Mouse (Mus musculus): ENCODE results near the gene Bcl2l1.

The Bcl2l1 gene

DNA sequence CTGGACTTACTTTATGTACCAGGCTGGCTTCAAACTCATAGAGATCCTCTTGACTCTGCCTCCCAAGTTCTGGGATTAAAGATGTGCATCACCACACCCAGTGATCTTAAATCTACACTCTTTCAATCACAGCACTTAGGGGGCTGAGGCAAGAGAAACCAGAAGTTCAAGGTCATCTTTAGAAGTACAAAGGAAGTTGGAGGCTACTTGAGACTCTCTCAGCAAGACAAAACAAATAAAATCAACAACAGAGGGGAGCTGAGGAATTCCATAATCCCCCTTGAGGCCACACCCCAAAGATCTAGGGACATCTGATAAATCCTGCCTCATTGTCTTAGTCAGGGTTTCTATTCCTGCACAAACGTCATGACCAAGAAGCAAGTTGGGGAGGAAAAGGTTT lies 59.3 kb downstream of the Bcl2l1 start:
- DNase-seq (ENCODE audit: low spot score), result no peak

DNA sequence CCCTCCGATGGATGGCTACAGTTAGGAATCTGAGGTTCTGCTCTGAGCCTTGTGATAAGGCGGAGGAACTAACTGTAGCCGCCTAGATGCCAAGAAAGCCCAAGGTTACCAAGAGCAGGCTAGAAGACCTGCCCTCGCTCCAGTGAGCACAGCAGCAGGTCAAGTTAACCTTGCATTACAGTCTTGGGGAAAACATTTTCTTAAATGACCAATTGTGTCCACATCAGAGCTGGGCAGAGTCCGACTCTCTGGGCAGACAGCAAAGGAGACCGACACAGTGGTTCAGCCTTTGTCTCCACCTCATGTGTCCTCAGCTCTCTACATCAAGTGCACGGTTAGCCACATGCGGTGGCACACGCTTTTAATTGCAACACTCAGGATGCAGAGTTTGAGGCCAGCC lies 60.0 kb downstream of the Bcl2l1 start:
- no peak for DNase-seq (ENCODE audit: low spot score)

DNA sequence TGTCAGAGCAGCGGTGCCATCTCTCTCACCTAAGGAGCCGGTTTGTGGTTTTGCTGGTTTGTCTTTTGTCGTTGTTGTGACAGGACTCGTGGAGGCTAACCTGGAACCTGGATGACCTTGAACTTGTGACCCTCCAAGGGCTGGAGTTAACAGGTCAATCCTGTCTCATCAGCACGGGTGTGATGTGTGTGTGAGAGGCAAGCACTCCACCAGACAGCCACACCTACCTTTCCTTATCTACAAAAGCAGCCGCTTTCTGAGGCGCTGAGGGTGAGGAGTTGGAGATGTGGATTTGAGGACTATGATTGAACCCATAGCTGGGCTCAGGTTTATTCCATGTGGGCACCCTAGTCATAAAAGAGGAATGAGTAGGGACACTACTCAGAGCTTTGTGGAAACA lies 61.9 kb downstream of the Bcl2l1 start:
- DNase-seq (ENCODE audit: low spot score), result no peak

DNA sequence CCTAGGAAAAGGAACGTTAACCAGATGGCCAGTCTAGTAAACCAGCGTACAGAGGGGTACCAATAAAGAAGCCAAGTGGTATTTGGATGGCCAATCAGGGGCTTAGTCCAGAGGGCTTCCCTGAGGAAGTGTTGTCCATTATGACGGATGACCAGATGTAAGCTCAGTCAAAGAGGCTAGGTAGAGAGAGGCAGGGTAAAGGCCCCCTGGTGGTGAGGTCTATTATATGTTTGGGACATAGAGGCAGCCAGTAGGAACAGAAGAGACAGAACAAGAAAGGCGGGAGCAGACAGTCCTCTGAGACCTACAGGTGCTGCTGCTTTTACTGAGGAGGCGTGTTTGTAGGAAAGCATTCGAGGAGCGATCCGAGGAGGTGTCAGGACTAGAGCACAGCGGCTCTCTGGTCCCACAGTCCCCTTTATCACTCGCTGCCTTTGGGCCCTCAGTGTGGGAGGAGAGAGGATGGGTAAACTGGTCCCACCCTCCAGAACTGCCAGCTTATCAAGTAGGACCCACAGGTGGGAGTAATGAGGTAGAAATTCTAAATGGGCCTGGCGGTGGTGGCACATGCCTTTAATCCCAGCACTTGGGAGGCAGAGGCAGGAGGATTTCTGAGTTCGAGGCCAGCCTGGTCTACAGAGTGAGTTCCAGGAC lies 63.8 kb downstream of the Bcl2l1 start:
- DNase-seq (ENCODE audit: low spot score), result peak; percentile 66

DNA sequence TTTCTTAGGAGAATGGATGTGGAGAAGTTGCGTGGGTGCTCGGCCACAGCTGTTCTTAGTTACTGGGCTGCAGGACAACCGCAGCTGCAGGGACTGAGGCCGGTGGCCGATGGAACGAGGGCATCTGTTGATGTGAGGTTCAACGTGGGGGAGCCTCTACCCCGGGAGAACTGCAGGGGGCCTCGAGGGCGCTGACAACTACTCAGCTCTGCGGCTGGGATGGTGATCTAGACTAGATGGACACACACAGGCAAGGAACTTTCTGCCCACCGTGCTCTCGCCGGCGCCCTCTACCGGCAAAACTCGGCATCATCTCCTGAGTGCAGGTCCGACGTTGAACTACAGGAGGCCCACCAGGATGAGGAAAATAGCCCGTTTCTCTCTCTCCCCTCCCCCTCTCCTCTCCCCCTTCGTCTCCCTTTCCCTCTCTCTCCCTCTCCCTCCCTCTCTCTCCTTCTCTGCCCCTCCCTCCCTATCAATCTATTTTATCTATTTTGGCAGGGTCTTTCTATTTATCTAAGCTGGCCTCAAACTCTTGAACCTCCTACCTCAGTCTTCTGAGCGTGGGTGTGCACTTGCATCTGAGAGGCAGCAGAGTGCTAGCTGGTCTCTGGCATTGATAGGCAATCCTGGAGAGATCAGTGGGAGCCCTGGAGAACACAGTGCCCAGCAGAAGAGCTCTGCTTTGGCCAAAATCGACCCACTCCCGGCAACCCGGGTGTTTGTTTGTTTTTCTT lies 65.0 kb downstream of the Bcl2l1 start:
- DNase-seq (ENCODE audit: low spot score), result peak; percentile 92

DNA sequence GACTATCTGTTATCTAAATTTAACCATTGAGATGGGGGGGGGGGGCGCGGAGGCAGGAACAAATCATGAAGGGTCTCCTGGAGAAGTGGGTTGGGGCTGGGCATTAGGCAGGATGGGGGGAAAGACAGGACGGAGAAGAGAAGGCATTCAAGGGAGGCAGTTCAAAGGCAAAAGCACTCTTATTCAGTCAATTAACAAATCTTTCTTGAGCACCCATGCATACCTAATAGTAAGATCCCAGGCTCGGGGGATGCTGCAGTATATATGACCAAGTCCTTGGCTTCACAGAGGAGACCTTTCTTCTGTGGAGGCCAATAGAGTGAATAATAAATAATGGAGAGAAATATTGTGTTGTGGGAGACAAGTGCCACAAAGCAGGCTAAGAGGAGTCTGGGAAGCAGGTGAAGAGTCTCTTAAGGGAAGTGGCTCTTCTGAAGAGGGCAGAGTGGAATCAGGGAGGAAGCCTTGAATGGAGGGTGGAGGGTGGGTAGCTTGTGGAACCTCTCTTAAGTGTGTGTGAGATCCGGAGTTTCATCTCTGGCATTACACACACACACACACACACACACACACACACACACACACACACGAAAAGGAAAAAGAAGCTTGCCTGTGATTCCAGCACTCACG lies 66.4 kb downstream of the Bcl2l1 start:
- no peak for DNase-seq (ENCODE audit: low spot score)

DNA sequence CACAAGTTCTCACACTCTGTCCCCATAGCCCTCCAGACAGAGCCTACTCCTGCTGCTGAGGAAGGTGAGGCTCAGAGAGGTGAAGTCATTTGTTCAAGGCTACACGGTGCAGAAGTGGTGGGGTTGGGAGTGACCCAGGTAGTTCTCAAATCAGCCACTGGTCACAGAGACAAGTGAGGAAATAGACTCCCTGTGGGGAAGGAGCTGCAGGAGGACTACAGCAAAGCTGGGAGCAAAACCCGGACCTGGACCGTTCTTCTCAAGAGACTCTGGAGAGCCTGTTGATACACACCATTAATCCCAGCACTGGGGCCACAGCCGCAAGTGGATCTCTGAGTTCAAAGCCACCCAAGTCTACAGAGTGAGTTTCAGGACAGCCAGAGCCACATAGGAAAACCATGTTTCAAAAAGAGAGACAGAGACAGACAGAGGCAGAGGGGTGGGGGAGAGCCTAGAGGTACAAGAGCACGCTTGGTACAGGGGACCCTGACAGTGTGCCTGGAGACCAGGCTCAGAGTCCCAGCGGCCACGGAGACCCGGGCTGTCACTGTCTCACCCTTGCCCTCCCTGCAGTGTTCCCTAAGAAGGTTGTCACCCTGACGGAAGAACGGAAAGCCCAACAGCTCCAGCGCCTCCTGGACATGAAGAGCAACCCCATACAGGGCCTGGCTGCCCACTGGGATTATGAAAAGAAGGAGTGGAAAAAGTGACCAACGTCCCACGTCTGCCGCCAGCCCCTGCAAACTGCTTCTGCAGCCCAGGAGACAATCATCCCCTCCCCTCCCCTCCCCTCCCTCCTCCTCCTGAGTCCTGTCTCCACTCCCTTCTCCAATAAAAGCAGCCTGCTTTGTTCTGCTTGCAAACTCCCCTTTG lies 67.1 kb downstream of the Bcl2l1 start:
- DNase-seq (ENCODE audit: low spot score), result no peak

DNA sequence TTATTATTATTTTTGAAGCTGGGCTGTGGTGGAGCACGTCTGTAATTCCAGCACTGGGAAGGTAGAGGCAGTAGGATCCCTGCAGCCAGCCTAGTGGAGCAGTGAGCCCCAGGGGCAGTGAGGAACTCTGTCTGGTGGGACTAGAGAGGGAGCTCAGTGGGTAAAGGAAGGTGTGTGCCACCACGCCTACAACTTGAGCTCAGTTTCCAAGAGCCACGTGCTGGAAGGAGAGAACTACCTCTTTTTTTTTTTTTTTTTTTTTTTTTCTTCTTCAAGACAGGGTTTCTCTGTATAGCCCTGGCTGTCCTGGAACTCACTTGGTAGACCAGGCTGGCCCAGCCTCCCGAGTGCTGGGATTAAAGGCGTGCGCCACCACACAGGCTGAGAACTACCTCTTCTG lies 68.2 kb downstream of the Bcl2l1 start:
- DNase-seq (ENCODE audit: low spot score), result no peak

DNA sequence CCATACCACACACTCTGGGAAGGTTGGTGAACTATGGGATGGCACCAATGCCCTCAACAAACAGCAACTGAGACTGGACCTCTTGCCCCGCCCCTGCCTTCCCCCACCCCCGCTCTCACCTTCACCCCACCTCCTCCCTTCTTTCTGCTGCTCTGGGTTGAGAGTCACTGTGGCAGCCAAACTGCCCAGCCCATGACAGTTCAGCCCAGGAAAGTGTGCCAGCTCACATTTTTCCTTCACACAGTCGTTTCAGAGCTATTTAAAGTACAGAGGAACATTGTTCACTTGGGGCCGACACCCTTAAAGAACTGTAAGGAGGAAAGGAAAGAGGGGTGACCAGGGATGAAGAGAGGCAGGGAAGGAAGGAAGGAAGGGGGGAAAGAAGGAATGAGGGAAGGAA lies 73.2 kb downstream of the Bcl2l1 start:
- no peak for DNase-seq (ENCODE audit: low spot score)

DNA sequence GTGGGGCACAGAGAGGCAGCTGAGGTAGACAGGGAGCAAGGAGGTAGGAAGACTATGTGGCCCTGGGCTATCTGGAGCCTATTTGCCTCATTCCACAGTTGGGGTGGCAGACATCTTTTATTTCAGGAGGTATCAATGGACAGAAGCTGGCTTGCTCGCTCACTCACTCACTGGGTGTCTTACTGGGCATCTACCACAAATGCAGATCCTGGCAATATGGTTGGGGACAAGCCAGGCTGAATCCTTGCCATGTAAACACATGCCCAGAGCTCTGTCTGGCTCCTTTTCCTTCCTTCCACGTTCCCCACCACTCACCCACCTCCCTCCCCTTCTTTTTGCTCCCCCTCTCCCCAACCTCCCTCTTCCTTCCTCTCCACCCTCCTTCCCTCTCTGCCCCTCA lies 74.0 kb downstream of the Bcl2l1 start:
- DNase-seq (ENCODE audit: low spot score), result no peak

DNA sequence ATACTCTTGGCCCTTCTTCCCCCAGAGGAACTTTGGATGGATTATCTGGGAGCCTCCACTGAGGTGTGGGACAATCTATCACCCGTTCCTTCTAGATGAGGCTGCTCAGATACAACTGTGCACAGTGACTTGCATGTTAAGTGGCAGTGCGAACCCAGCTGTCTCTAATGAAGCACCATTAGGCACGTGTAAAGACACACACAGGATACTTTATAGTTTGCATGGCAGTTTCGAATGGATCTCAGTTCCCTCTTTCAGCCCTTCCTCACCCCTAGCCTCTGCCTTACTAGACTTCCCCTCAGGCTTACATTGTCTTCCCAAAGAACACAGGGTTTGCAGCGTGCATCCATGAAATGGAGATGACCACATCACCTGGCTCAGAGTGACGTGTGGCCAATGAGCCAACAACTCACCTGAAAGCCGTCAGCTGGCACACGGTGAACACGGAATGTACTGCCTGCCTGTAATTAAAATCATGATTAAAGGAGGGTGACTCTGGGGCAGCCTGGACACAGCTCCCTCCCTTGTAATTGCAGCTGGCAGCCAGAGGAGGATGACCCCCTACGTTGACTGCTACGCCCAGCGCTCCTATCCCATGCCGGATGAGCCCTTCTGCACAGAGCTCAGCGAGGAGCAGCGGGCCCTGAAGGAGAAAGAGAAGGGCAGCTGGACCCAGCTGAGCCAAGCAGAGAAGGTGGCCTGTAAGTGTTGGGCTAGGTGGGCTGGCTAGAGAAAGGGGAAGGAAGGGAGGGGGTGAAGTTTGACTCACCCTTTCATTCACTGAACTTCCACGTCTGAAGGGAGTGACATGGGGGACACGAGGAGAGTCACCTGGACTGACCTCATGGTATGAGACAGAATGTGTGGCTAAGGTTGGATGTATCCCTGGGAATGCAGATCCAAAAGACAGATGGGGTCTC lies 74.8 kb downstream of the Bcl2l1 start:
- no peak for DNase-seq (ENCODE audit: low spot score)

DNA sequence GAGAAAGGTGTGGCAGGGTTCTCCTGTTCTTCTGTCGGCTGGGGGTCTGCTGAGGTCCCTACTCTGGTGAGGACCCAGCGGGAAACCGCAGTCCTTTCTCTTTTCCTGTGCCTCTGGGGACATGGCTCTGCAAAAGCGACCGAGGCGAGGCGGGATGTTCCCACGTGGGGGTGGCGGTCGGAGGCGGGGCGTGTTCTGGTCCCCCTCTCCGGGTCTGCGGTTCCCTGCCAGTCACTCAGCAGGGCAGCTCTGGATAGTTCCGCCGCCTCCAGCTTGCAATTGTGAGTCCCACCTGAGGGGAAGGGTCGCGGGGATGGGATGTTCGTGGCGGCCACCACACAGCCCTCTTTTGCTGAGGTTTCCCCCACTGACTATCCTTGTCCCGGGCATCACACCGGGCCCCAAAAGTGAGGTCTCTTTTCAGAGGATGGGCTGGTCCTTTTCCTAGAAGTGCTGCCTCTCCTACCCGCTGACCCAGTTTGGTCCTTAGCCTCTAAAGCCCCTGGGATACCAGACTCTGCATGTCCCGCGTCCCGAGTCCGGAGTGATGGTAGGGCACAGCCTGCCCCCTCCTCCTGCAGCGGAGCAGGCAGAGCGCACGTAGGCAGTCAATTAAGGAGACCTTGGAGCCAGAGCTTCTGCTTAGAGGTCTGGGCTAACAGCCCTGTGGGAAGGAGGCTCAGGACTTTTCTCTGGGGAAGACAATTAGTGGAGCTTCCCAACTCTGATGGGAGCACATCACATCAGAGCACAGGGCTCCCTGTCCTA lies 77.4 kb downstream of the Bcl2l1 start, which contains the start of gene Cox4i2:
Cox4i2 (plus strand) TSS at position 230 of the 768 bp plus-strand sequence.
- DNase-seq (ENCODE audit: low spot score), result no peak

DNA sequence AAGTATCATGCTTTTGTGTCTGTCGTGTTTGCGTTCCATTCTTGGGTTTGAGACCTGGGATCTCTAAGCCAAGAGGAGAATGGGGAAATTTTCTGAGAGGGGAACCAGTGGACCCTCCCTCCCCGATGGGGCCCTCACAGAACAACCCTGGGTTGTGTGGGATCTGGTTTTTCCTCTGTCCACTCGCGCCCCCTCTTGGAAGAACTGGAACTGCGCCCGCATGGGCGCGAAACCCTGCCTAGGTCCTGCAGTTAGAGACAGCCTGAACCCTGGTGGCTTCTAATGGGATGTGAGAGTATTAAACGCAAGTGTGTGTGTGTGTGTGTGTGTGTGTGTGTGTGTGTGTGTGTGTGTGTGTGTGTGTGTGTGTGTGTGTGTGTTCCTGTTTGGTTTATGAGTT lies 89.1 kb downstream of the Bcl2l1 start:
- DNase-seq (ENCODE audit: low spot score), result peak; percentile 46

DNA sequence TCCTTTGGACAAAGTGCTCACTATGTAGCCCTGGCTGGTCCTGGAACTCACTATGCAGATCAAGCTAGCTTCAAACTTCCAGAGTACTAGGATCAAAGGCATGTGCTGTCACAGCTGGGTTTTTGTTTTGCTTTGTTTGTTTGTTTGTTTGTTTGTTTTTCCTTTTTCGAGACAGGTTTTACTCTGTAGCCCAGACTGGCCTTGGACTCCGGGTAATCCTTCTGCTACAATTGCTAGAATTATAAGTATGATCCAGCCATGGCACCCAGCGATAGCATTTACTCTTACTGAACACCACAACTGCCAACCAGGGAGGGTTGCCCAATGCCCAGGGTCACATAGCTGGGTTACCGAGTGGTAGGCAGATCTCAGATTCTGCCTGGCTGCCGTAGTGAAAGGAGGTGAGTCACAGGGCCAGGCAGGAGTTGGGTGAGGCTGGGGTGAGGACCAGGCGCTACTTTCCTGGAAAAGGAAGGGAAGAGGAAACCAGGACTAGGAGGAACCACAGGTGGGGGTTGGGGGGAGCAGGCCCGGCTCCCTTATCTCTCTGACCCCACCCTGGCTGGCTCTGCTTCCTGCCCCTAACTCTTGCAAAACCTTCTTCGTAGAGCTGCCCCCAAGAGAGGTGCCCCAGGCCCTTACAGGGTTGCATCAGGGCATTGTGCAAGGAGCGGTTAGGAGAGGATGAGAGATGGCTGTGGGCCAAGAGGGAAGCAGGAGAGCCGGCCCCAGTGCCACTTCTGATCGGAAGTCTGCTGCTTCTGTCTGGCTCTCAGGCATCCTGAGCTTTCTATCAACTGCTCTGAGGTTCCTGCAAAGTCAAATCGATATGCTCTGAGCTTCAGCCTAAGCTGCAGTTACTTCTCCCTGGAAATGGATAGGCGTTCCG lies 90.1 kb downstream of the Bcl2l1 start:
- peak; percentile 61 for DNase-seq (ENCODE audit: low spot score)

DNA sequence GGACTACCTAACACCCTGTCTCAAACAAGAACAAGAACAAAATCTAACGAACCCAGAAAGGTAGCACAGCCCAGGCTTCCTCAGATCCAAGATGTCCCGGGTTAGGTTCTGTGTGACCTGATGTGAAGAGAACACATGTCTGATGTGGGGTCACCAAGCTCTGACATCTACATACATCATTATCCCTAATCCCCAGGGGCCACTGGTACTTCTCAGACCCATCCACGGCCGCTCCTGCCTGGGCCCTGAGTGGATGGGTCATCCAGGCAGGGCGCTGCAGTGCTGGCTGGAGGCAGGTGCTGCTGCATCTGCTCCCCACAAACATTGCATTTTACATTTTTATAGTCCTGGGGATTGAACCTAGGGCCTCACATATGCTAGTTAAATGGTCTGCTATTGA lies 91.0 kb downstream of the Bcl2l1 start:
- DNase-seq (ENCODE audit: low spot score), result no peak

DNA sequence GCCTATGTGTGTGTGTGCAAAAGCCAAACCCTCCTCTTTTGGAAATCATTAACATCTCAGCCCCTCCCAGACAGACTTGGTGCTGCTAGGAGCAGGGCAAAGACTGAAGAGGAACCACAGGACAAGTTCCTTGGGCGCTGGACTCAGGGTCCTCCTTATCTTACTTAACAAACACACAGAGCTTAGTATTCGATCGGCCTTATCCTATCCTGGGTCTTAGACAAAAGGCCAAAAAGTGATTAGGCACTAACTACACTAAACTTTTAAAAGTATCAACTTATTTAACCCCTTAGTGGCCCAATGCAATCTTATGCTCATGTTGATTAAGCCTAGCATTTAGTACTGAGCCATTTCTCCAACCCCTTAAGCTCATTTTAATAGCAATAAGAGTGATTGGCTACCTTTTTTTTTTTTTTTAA lies 91.7 kb downstream of the Bcl2l1 start:
- no peak for DNase-seq (ENCODE audit: low spot score)

DNA sequence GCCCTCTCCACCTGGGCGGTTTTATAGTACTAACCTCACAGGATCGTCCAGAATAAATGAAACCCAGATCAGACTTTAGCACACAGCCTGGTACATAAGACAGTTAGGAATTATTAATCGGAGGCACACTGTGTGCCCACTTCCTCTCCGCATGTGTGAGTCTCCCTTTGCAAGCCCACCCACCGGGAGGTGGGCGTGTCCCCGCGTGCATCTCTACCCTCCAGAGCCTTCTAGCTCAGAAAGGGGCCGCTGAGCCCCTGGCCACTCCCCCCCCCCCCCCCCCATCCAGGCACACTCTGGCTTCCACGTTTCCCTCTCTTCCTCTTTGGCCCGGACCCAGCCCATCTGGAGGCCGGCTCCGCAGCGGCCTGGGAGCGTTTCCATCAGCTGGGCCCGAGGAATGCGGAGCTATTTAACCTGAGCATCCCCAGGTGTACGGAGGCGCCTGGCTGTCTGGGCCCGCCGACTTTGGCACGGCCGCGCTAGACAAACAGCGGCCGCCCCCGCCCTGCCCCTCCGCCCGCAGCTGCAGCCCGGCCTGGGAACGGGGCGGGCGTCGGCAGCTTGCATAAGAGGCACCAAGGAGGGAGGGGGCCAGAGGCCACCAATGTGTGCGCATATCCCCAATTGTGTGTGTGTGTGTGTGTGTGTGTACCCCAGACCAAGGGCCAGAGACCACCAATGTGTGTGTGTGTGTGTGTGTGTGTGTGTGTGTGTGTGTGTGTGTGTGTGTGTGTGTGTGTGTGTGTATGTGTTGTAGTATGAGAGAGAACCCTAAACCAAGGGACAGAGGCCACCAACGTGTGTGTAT lies 92.3 kb downstream of the Bcl2l1 start:
- DNase-seq (ENCODE audit: low spot score), result no peak

DNA sequence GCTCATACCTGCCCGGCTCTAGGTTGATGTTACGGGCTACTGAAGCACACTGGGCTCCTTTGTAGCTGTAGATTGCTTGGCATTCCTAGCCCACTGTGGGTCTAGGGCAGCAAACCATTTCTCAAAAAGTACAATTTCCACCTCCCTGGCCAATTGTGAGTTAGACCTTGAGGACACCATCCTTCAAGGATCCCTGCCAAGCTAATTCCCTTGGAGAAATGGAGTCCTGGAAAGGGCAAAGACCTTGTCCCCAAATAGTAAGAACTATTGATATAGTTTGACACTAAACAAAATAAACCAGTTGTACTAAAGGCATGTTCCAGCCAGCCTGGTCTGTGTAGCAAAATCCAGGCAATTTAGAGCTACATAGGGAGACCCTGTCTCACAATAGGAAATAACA lies 93.2 kb downstream of the Bcl2l1 start:
- DNase-seq (ENCODE audit: low spot score), result no peak
